ENCODE assay signal across 9 mouse cellular contexts in the genomic region with DNA sequence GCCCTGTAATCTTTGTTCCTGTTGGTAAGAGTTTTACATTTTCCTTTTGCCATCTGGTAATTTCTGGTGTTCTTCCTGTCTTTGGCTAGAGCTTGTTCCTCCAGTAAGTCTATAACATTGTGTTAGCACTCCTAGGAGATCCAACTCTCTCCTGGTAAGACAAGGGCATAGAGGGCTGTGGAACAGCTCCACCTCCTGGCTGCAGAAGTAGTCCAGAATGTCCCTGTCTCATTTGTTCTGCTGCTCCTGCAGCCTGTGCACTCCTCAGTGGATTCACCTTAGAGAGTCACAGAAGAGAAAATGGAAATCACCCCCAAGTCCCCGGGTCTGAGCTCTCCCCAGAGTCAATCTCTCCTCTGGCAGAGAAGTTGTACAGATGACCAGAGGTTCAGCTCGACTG.
DNase-seq lines count a peak whose midpoint lies in the region; ATAC-seq lines count a peak whose summit lies in the region.
"Had no signal": no experiment of that assay in that cellular context is flagged by ENCODE, and none has a peak within 500 bp of the region (broad histone marks: within the 10 kb centered on the region; RNA-seq: fewer than 3 reads in every experiment).

No protein-coding gene starts in this region.

- DNase-seq in heart, postnatal 4 days: peak; percentile 5
- peak; percentile 19 for DNase-seq in neural tube, embryonic 11.5 days (ENCODE audit: low spot score)
- DNase-seq in Muller cell, postnatal 12 days (ENCODE audit: inconsistent ontology term): peak; percentile 18
- DNase-seq in retina, embryonic 14.5 days (ENCODE audit: low spot score): peak; percentile 36
- no peak for DNase-seq in midbrain, embryonic 10.5 days (ENCODE audit: low spot score)
- DNase-seq: thymus, postnatal 4 days had no signal

- H3K27me3 ChIP-seq in heart, embryonic 12.5 days (replicated peaks): no peaks in the 10 kb centered on the region
- H3K27me3 ChIP-seq in neural tube, embryonic 11.5 days (ENCODE audit: control insufficient read depth, insufficient read depth, low read length): no peaks in the 10 kb centered on the region
- H3K27me3 ChIP-seq in neural tube, embryonic 15.5 days (replicated peaks): no peaks in the 10 kb centered on the region
- H3K27me3 ChIP-seq in midbrain, embryonic 10.5 days (ENCODE audit: low read depth, poor library complexity, severe bottlenecking): no peaks in the 10 kb centered on the region

- H3K4me1 ChIP-seq in heart, embryonic 12.5 days (replicated peaks): no peaks in the 10 kb centered on the region
- no peaks in the 10 kb centered on the region for H3K4me1 ChIP-seq in neural tube, embryonic 11.5 days (ENCODE audit: control insufficient read depth, insufficient read depth, low read length)
- H3K4me1 ChIP-seq in neural tube, embryonic 15.5 days: no peaks in the 10 kb centered on the region
- H3K4me1 ChIP-seq in midbrain, embryonic 10.5 days: no peaks in the 10 kb centered on the region

- H3K4me3 ChIP-seq in heart, embryonic 12.5 days: no peak overlapping the region
- no peak overlapping the region for H3K4me3 ChIP-seq in neural tube, embryonic 11.5 days (ENCODE audit: low read depth, low read length)
- H3K4me3 ChIP-seq in neural tube, embryonic 15.5 days (replicated peaks): no peak overlapping the region
- no peak overlapping the region for H3K4me3 ChIP-seq in midbrain, embryonic 10.5 days

- H3K9ac ChIP-seq in heart, embryonic 12.5 days: no peak overlapping the region
- no peak overlapping the region for H3K9ac ChIP-seq in neural tube, embryonic 11.5 days (ENCODE audit: low read length)
- H3K9ac ChIP-seq in neural tube, embryonic 15.5 days (replicated peaks): no peak overlapping the region

- no peaks in the 10 kb centered on the region for H3K9me3 ChIP-seq in heart, embryonic 12.5 days (replicated peaks)
- H3K9me3 ChIP-seq in neural tube, embryonic 11.5 days (ENCODE audit: control insufficient read depth, low read length): no peaks in the 10 kb centered on the region
- no peaks in the 10 kb centered on the region for H3K9me3 ChIP-seq in neural tube, embryonic 15.5 days (replicated peaks)
- no peaks in the 10 kb centered on the region for H3K9me3 ChIP-seq in midbrain, embryonic 10.5 days (replicated peaks)

- H3K36me3 ChIP-seq in heart, embryonic 12.5 days: no peaks in the 10 kb centered on the region
- no peaks in the 10 kb centered on the region for H3K36me3 ChIP-seq in neural tube, embryonic 11.5 days (ENCODE audit: control insufficient read depth, insufficient read depth, low read length)
- no peaks in the 10 kb centered on the region for H3K36me3 ChIP-seq in neural tube, embryonic 15.5 days
- H3K36me3 ChIP-seq in midbrain, embryonic 10.5 days: no peaks in the 10 kb centered on the region

- no peak overlapping the region for H3K27ac ChIP-seq in heart, embryonic 12.5 days (ENCODE audit: poor library complexity, severe bottlenecking)
- H3K27ac ChIP-seq in neural tube, embryonic 11.5 days (ENCODE audit: low read depth, low read length): no peak overlapping the region
- no peak overlapping the region for H3K27ac ChIP-seq in neural tube, embryonic 15.5 days (replicated peaks)
- no peak overlapping the region for H3K27ac ChIP-seq in midbrain, embryonic 10.5 days (replicated peaks)

- no peak overlapping the region for H3K4me2 ChIP-seq in heart, embryonic 12.5 days
- no peak overlapping the region for H3K4me2 ChIP-seq in neural tube, embryonic 11.5 days (ENCODE audit: low read depth)
- H3K4me2 ChIP-seq in neural tube, embryonic 15.5 days: no peak overlapping the region

- ATAC-seq in heart, embryonic 12.5 days (ENCODE audit: insufficient number of reproducible peaks, low FRiP score): no peak
- no peak for ATAC-seq in neural tube, embryonic 11.5 days (ENCODE audit: insufficient read depth, low FRiP score, low TSS enrichment)
- no peak for ATAC-seq in neural tube, embryonic 15.5 days (ENCODE audit: low FRiP score)
- ATAC-seq: inflammation-experienced regulatory T-cells, adult 6 months had no signal

- 44% methylated on average over 2 of the region's 2 CpGs for WGBS in heart, embryonic 12.5 days
- 61% methylated on average over 2 of the region's 2 CpGs for WGBS in neural tube, embryonic 11.5 days
- WGBS in neural tube, embryonic 15.5 days: 53% methylated on average over 2 of the region's 2 CpGs
- 60% methylated on average over 2 of the region's 2 CpGs for WGBS in midbrain, embryonic 10.5 days
